Mouse (Mus musculus): ENCODE measurements around the gene Sult2b1.

Gene Sult2b1

GRCm38 (mm10) chr7:45770427-45771082 is 13.9 kb downstream of the Sult2b1 start:
- DNase-seq (ENCODE audit: low read depth, low spot score) = no peak

GRCm38 (mm10) chr7:45767500-45767899 is 17.0 kb downstream of the Sult2b1 start:
- peak; percentile 60 for DNase-seq (ENCODE audit: low read depth, low spot score)

GRCm38 (mm10) chr7:45766764-45767163 is 17.7 kb downstream of the Sult2b1 start:
- DNase-seq (ENCODE audit: low read depth, low spot score) = no peak

DNA sequence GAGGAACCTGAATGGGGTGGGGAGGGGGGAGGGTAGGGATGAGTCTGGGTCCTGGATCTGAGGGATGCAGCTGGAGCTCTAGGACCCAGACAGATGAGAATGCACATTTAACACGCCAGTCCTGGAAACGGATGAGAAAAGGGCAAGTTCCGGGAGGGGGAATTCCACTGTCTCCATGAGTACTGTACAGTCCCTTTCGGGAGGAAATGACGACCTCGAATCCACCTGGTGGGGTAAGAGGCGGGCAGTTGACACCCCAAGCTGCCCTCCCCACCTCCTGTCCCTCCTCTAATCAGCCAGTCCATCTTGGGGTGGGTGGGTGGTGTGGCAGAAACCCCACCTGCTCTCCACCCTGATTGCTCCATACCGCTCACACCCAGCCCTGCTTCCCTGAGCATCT is 18.5 kb downstream of the Sult2b1 start:
- no peak for DNase-seq (ENCODE audit: low read depth, low spot score)

- DNase-seq (ENCODE audit: low read depth, low spot score) = no peak
Observed at GRCm38 (mm10) chr7:45760151-45760550, 24.3 kb downstream of the Sult2b1 start.

DNA sequence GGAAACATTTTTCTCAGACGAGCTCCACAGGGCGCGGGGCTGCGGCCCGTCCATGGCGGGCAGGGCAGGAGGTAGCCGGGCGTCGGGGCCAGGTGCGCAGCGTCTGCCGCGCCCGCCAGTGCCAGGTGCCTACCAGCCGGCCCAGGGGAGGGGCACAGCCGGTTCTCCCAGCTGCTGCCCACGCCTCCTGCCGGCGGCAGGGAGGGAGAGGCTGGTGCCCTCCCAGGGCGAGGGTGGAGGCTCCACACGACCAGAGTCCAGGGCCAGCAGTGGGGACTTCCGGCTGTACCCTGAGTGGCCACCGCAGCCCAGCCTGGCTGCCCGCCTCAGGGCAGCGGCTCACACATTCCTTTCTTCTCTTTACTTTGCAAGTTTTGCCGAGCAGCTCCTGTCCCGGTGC is 25.1 kb downstream of the Sult2b1 start:
- no peak for DNase-seq (ENCODE audit: low read depth, low spot score)

DNA sequence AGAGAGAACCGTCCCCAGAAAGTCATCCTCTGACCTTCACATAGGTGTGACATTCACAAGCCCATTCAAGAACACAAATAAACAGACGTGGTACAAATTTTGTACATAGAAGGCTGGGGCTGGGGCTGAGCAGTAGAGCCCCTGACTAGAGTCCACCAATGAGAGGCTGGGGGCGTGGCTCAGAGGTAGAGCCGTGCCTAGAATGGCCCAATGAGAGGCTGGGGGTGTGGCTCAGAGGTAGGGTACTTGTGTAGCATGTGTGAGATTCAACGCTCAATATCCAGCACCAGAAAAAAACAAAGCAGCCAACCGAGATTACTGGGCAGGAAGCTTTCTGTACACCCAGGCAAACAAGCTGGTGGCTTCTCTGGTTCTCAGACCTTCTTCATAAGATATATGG is 28.8 kb downstream of the Sult2b1 start:
- peak; percentile 78 for DNase-seq (ENCODE audit: low read depth, low spot score)

GRCm38 (mm10) chr7:45750162-45750561 is 34.3 kb downstream of the Sult2b1 start:
- DNase-seq (ENCODE audit: low read depth, low spot score) = no peak

DNA sequence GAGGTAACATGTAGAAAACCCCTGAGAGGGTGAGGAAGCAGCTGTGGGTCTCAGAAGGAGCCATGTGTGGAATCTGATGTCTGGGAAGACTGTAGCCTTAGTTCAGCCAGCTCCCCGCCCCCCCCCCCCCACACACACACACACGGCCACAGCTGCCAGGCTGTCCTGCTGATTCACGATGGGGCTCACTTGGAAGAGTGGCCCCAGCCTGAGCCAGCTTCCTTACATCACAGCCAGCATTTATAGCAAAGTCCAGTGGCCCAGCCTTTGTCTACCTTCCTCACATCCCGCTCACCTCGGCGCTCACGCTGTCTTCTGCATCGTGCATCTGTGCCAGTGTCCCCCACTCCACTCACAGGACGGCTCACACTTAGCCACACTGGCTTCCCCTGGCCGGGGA is 35.1 kb downstream of the Sult2b1 start:
- no peak for DNase-seq (ENCODE audit: low read depth, low spot score)

- DNase-seq (ENCODE audit: low read depth, low spot score) = no peak
Observed at GRCm38 (mm10) chr7:45748110-45748509, 36.4 kb downstream of the Sult2b1 start.

GRCm38 (mm10) chr7:45747450-45747849 is 37.0 kb downstream of the Sult2b1 start:
- DNase-seq (ENCODE audit: low read depth, low spot score) = peak; percentile 81

- peak; percentile 67 for DNase-seq (ENCODE audit: low read depth, low spot score)
Observed at GRCm38 (mm10) chr7:45746518-45746917, 38.0 kb downstream of the Sult2b1 start.

- DNase-seq (ENCODE audit: low read depth, low spot score) = peak; percentile 76
Observed at GRCm38 (mm10) chr7:45744387-45744786, 40.1 kb downstream of the Sult2b1 start.

GRCm38 (mm10) chr7:45742338-45742737 is 42.1 kb downstream of the Sult2b1 start:
- peak; percentile 63 for DNase-seq (ENCODE audit: low read depth, low spot score)

GRCm38 (mm10) chr7:45741777-45742176 is 42.7 kb downstream of the Sult2b1 start:
- DNase-seq (ENCODE audit: low read depth, low spot score) = no peak

- no peak for DNase-seq (ENCODE audit: low read depth, low spot score)
Observed at GRCm38 (mm10) chr7:45741308-45741707, 43.2 kb downstream of the Sult2b1 start.

GRCm38 (mm10) chr7:45739820-45740219 is 44.6 kb downstream of the Sult2b1 start:
- peak; percentile 53 for DNase-seq (ENCODE audit: low read depth, low spot score)

DNA sequence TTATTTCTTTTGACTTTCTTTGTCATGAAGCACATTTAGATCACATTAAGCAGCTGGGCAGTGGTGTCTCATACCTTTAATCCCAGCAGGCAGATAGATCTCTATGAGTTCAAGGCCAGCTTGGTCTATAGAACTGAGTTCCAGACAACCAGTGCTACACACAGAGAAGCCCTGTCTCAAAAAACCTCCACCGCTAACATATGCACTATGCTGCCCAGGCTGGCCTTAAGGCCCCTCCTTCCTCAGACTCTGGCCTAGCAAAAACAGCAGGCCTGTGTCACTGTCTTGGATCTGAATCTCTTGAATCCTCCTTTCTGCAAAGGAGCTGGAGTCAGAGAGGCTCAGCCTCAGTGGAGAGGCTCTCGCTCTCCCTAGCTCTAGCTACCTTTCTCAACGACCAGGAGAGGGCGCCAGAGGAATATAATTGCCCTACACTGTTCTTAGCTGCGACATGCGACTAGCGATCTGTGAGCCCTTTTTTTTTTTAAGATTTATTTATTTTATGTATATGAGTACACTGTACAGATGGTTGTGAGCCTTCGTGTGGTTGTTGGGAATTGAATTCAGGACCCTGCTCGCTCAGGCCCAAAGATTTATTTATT is 45.2 kb downstream of the Sult2b1 start:
- peak; percentile 71 for DNase-seq (ENCODE audit: low read depth, low spot score)

DNA sequence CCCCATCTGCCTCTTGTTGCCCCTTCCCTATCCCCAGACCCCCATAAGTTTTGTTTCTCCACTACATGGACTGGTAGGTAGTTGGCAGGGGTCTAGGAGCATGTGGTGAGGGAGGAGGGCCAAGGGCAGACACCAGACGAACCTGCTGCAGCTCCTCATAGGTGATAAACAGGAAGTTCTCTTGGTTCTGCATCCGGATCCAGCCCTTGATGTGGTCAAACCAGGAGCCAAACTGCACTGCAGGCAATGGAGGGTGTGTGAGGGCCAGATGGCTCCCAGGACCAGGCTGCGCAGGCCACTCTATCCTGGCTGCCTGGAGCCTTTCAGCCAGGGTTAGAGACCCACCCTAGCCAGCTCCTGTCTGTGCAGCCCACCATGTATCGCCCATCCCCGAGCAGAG is 51.0 kb downstream of the Sult2b1 start:
- no peak for DNase-seq (ENCODE audit: low read depth, low spot score)

DNA sequence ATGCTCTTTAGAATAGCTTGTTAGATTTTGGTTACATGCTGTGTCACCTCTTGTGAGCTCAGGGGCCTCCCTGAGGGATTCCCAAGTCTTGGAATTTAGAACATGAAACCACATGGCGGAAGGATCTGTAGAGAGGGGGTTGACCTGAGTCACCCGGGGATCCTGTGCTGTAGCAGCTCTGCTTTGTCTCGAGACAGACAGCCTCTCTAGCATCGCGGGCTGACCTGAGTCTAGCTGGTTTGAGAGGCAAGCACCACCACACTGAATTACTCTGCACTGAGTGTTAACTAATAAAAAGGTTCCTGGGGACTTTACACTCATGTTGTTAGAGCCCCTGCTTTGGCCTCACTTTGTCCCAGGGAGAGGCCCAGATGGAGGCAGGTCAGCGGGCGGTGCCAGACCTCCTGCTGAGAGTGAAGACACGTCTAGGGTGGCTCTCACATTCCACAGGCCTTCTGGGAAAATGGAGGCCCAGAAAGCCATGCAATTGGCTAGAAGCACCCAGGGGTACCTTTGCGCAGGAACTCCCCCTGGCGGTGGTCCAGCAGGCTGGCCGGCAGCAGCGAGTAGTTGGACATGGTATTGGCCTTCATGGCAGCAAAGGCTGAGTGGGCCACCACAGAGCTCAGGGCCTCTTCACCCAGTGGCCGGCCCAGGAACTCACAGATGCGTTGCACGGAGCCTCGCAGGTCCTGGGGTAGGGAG is 53.6 kb downstream of the Sult2b1 start:
- DNase-seq (ENCODE audit: low read depth, low spot score) = peak; percentile 94

- DNase-seq (ENCODE audit: low read depth, low spot score) = no peak
Observed at GRCm38 (mm10) chr7:45727625-45728024, 56.8 kb downstream of the Sult2b1 start.

- DNase-seq (ENCODE audit: low read depth, low spot score) = no peak
Observed at GRCm38 (mm10) chr7:45726419-45726818, 58.0 kb downstream of the Sult2b1 start.

GRCm38 (mm10) chr7:45725713-45726112 is 58.8 kb downstream of the Sult2b1 start, which contains the start of gene Spaca4:
Spaca4 (minus strand) TSS chr7:45725813.
- DNase-seq (ENCODE audit: low read depth, low spot score) = peak; percentile 34

Data from ZHBTc4 (cell line).